Mouse (Mus musculus) R1 (cell line): ENCODE results near the gene Fgfr2.
"Not testable (repeated sequence)": the region's sequence is repeated elsewhere in the genome, so short reads cannot be mapped to it uniquely, and the experiment has no call there.

ENCODE experiments used
- DNase-seq: peaks from one replicate; pipeline ENCODE4 v3.0.0-alpha.2; 2018; ENCODE audit warnings: low read depth, low spot score

Gene Fgfr2

GRCm38 (mm10) chr7:130173914-130174313, 2949.2 kb downstream of the Fgfr2 start:
- no peak for DNase-seq

GRCm38 (mm10) chr7:130170144-130170543, 2953.0 kb downstream of the Fgfr2 start:
- DNase-seq, result no peak

- no peak for DNase-seq
Measured at GRCm38 (mm10) chr7:130168296-130168695, 2954.9 kb downstream of the Fgfr2 start.

DNA sequence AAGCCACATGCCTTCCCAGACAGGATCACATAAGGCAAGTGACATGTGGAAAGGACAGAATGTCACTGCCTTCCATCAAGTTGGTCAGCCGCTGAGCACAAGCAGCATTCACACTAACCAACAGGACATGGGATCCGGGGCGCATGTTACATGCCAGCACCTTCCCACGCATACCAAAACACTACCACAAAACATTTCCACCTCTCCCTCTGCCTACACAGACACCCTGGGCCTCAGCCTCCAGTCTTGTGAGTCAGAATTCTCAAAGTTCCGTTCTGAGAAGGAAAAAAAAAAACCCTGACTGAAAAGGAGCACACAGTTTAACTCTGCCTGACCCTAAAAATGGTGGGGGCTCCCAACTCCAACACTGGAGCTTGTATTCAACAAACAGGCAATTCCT, 2955.9 kb downstream of the Fgfr2 start:
- no peak for DNase-seq

- peak; percentile 22 for DNase-seq
Measured at GRCm38 (mm10) chr7:130166190-130166589, 2957.0 kb downstream of the Fgfr2 start.

DNA sequence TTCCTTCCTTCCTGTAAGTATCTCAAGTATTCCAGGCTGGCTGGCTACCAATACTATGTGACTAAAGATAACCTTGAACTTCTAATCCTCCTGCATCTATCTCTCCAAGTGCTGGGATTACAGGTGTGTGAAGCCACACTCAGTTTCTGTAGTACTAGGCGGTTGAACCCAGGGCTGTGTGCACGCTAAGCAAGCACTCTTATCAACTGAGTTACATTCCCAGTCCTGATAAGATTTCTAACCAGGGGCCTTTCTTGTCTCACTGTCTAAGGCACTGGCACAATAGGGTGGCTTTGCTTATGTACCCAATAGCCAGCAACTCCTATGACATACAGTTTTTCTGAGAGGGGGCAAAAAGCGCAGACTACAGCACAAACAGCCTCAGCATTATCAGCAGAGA, 2957.7 kb downstream of the Fgfr2 start:
- no peak for DNase-seq

GRCm38 (mm10) chr7:130162718-130163117, 2960.4 kb downstream of the Fgfr2 start:
- no peak for DNase-seq

DNA sequence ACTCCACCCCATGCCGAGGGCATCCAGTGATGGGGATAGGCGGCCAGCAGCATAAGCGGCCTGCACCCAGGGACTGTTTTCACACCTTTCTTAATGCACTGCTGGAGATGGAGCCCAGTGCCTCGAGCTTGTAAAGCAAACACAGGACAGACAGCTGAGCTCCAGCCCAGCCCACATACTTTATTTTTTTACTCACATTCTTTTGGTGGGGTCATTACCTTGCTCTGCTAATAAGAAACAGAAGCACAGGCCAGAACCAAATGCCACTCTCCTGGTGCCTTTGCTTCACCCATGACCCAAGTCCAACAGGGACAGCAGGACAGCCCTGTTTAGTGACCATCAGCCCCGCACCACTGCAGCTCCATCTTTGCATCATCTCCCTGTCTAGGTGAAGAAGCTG, 2961.6 kb downstream of the Fgfr2 start:
- DNase-seq, result no peak

- no peak for DNase-seq
Measured at GRCm38 (mm10) chr7:130158845-130159244, 2964.3 kb downstream of the Fgfr2 start.

DNA sequence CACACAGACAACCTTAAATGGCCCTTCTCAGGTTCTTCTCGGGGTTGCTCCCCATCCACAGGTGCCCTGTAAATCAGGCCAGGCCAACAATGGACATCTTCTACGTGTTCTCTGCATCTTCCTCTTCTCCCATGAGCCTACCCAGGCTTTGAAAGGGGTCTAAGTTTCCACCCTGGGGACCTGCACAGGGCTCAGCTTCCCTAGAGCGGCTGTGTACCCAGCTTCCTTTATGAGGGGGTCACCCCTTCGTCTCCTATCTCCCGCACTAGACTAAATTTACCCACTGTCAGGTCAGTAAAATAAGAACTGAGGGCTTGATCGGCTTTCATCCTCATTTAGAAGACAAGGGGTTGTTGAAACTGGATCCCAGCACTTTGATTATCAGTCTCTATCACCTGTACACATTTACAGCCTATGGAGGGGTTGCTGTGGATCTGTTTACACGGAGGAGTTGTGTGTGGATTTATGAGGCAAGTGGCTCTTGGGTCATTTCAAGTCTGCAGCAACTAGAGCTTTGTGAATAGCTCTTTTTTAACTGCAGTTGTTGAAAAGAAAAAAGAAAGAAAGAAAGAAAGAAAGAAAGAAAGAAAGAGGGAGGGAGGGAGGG, 2969.7 kb downstream of the Fgfr2 start:
- DNase-seq, result no peak

GRCm38 (mm10) chr7:130148906-130149305, 2974.2 kb downstream of the Fgfr2 start:
- no peak for DNase-seq

DNA sequence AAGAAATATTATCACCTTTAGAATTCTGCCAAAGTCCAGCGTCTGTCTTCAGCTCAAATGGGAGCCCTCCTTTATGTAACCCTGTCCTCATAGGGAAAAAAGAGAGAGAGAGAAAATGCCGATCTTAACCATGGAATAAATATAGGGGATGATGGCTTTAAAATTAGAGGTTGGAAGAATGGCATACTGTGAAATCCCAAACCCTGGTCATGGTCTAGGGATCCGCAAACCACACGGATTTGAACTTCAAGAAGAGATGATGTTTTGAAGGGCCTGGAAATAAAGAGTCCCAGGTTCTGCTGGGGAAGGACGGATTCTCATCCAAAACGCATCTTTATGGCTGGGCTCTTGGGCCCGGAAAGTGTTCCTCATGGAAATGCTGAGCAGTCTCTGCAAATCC, 2975.9 kb downstream of the Fgfr2 start:
- no peak for DNase-seq

DNA sequence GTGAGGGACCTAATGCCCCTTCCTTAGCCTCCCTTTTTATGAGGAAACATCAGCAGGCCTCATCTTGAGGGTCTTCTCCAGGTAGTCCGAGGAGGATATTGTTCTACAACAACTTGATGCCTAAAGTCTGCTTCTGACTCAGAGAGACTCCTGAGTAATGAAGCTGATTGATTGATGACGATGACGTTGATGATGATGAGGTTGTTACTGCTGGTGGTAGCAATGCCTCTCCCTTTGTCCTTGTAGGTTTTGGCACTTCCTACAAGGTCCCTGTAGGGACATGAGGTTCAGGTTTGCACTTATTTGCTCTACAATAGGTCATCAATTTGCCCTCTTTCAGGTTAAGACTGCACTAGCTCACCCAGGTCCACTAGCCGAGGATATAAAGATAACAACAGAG, 2977.9 kb downstream of the Fgfr2 start:
- no peak for DNase-seq

DNA sequence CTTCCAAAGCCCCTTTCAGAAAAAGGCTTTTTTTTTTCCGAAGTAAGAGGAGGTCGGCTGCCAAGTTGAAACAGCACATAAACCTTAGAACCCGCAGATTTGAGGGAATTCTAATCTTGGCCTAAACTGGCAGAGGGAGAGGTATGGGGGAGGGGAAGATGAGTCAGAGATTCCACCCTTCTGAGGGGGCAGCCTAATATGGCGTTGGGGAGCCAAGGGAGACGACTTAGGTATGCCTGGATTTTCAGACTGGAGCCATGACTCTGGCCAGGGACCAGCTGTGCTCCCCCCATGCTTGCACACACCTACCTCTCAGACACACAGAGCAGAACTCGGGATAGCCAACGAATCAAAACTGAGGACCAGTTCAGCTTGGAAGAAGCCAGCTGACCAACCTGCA, 2979.8 kb downstream of the Fgfr2 start:
- DNase-seq, result no peak

DNA sequence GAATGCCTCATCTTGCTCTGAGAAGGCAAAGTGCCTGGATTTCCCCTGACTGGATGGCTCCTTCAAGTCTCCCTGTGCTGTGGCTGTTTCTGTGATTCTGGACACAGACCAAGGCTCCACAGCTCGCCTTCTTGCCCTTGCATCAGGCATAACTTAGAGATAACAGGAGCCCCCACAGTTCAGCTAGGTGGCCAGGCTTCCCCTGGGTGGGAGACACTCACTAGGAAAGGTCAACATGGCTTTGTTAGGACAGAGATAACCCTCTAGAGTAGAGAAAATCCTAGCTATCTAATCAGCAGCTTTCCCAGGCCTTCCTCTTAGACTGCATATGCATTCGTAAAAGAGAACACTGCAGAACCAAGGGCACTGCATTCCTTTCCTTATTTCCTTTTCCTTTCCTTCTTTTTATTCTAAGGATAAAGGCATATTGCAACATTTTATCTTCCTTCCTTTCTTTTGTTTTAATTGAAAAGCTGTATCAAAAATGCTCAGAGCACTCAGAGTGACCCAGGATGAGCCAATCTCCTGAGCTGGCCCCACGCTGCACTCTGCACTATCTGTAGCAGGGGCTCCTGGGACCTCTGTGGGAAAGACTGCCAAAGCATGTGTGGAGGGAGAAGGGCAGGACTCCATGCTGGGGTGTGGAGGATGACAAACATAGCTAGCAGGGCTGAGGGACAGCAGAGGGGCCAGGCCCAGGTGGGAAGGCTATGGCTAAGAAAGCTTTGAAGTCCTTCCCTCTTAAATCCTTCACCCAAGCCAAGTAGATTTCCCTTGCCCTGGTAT, 2981.9 kb downstream of the Fgfr2 start:
- no peak for DNase-seq

GRCm38 (mm10) chr7:130134924-130135365, 2988.2 kb downstream of the Fgfr2 start:
- DNase-seq, result no peak

DNA sequence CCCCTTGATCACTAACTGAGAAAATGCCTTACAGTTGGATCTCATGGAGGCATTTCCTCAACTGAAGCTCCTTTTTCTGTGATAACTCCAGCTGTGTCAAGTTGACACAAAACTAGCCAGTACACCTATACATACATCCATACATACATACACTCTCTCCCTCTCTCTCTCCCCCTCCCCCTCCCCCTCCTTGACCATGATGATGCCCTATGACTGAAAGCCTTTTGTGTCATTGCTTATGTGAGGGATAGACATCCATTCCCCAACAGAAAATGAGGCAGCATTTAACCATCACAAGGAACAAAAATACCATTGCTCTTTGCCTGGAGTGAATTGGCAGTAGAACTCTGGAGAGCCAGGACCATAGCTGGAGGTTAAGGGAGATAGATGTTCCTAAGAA, 2988.7 kb downstream of the Fgfr2 start:
- not testable (repeated sequence) for DNase-seq

GRCm38 (mm10) chr7:130130226-130130625, 2992.9 kb downstream of the Fgfr2 start:
- DNase-seq, result no peak

GRCm38 (mm10) chr7:130129359-130129960, 2993.7 kb downstream of the Fgfr2 start:
- DNase-seq, result no peak

DNA sequence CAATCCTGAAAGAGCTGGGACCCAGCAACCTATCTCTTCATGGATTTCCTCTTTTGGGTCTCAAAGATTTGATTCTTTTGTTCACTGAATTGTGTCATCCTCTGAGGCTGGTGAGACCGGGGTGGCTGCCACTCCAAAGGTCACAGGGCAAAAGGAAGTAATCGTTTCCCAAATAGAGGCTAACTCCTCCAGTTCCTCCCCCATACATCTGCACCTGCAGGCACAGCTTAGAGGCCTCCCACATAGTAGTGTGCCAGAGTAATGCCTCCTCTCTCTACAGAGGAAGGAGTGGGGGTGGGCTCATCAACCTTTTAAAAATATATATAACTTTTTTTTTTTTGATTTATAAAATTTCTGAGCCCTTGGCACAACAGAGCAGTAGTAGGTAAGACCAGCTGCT, 3001.6 kb downstream of the Fgfr2 start:
- no peak for DNase-seq

DNA sequence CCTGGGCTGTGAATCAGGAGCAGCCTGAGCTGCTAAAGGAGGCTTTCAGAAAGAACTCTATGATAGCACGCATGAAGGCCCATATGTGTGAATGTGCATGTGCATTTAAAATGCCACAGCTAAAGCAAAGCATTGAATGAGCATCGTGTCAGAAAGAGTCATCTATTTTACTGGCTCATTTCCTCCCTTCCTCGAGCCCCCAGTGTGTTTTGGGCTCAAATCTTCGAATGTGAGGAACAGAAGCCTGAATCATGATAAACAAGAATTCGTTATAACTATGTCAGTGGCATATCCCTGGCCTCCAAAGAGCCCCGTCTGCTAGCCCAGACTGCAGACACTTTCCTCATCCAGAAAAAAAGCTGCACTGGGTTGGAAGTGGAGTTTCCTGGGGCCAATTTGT, 3003.7 kb downstream of the Fgfr2 start:
- no peak for DNase-seq

DNA sequence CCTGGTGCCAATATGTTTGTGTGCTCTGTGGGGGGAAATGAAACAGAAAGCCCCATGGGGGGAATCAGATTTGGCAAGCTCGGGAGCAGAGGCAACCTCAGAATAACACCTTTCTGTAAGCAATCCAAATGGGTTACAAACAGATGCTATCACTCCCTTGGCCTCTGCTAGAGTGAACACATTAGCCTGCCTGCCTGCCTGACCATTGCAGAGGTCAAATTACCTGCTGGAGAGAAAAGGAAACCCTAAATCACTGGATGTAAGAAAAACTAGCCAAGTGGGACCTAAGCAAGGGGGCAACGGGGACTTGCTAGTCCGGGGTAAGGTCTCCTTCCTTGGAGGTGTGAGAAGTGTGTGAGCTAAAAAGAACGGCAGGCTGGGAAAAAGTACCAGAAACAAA, 3004.4 kb downstream of the Fgfr2 start:
- DNase-seq, result no peak
